Mouse (Mus musculus): ENCODE measurements around the gene Pptc7.

- TF ChIP-seq CTCF (conservative IDR thresholded peaks at IDR 0.05; ENCODE audit: low read length), result no peak
- TF ChIP-seq POU5F1 (IDR thresholded peaks at IDR 0.05; ENCODE audit: borderline replicate concordance, low read length), result no peak
Observed at GRCm38 (mm10) chr5:122293131-122293530, 9.0 kb downstream of the Pptc7 start.
